23 mouse cellular contexts compared by ENCODE assay signal in the genomic region with DNA sequence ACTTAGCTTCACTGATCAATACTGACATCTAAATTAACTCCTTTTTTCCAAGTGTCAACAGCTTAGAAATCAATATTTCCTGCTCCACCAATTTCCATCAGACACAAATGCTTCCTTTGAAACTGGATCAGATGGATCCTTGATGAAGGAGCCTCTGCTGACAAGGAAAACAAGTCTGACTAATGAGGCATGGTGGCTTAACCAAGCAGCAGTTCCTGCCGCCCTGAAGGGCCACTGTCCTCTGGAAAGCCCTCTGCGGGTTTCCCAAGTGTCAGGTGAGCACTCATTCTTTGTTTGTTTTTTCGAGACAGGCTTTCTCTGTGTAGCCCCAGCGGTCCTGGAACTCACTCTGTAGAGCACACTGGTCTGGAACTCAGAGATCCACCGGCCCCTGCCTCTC.
DNase-seq lines count a peak whose midpoint lies in the region; ATAC-seq and TF ChIP-seq lines count a peak whose summit lies in the region.
"Had no signal": no experiment of that assay in that cellular context is flagged by ENCODE, and none has a peak within 500 bp of the region (broad histone marks: within the 10 kb centered on the region; RNA-seq: fewer than 3 reads in every experiment).

No protein-coding gene starts in this region.

- H3K27me3 ChIP-seq in hindbrain, embryonic 13.5 days = no peaks in the 10 kb centered on the region
- no peaks in the 10 kb centered on the region for H3K27me3 ChIP-seq in hindbrain, embryonic 11.5 days (ENCODE audit: control insufficient read depth, insufficient read depth, low read length)
- H3K27me3 ChIP-seq: embryonic facial prominence, embryonic 12.5 days; forebrain, embryonic 12.5 days; liver, embryonic 13.5 days; neural tube, embryonic 12.5 days had no signal

- no peak for DNase-seq in hindbrain, embryonic 11.5 days (ENCODE audit: low spot score)
- no peak for DNase-seq in layer of hippocampus, adult 2 months (ENCODE audit: low spot score in 2 of 2)
- DNase-seq in layer of hippocampus, adult 18-20 months (ENCODE audit: low spot score in 2 of 2) = no peak
- peak; percentile 22 for DNase-seq in embryo, embryonic 10.5 days (ENCODE audit: low spot score)
- peak; percentile 57 for DNase-seq in retina, embryonic 14.5 days (ENCODE audit: low spot score)
- DNase-seq in heart, adult 8-10 months (ENCODE audit: low spot score) = no peak
- DNase-seq: adrenal gland, postnatal 36 days; cerebellum, adult 11-12 months; cerebellum, postnatal 14 days; gastrocnemius, postnatal 25 days; heart, adult 2 months; kidney, postnatal 25 days; liver, embryonic 13.5 days; lung, adult 2 months; lung, postnatal 14 days; midbrain, embryonic 14.5 days; thymus, postnatal 14 days had no signal

- peak overlapping the region; percentile 6; the same call in 1 of the 2 replicates for H3K27ac ChIP-seq in hindbrain, embryonic 13.5 days
- no peak overlapping the region for H3K27ac ChIP-seq in hindbrain, embryonic 11.5 days (ENCODE audit: low read depth, low read length)
- peak overlapping the region; percentile 93 for H3K27ac ChIP-seq in layer of hippocampus, adult 2 months
- H3K27ac ChIP-seq: embryonic facial prominence, embryonic 12.5 days; forebrain, embryonic 12.5 days; heart, adult 2 months; liver, embryonic 13.5 days; neural tube, embryonic 12.5 days had no signal

- TF ChIP-seq CTCF in layer of hippocampus, adult 2 months (conservative IDR thresholded peaks at IDR 0.05) = no peak

- no peak overlapping the region for H3K4me3 ChIP-seq in hindbrain, embryonic 13.5 days
- H3K4me3 ChIP-seq in hindbrain, embryonic 11.5 days (ENCODE audit: low read depth, low read length) = no peak overlapping the region
- H3K4me3 ChIP-seq in layer of hippocampus, adult 2 months = no peak overlapping the region
- H3K4me3 ChIP-seq: embryonic facial prominence, embryonic 12.5 days; erythroblast, embryonic 14.5 days; forebrain, embryonic 12.5 days; heart, adult 2 months; liver, embryonic 13.5 days; neural tube, embryonic 12.5 days had no signal

- peaks cover 20% of the 10 kb centered on the region; the same call in 1 of the 2 replicates for H3K4me1 ChIP-seq in hindbrain, embryonic 13.5 days (replicated peaks)
- H3K4me1 ChIP-seq in hindbrain, embryonic 11.5 days (replicated peaks; ENCODE audit: control insufficient read depth, insufficient read depth, low read length) = no peaks in the 10 kb centered on the region
- H3K4me1 ChIP-seq: liver, embryonic 13.5 days; neural tube, embryonic 12.5 days had no signal

- H3K4me2 ChIP-seq in hindbrain, embryonic 13.5 days = no peak overlapping the region
- H3K4me2 ChIP-seq in hindbrain, embryonic 11.5 days (replicated peaks; ENCODE audit: low read depth, low read length) = no peak overlapping the region
- H3K4me2 ChIP-seq: embryonic facial prominence, embryonic 12.5 days; forebrain, embryonic 12.5 days; liver, embryonic 13.5 days; neural tube, embryonic 12.5 days had no signal

- H3K36me3 ChIP-seq in hindbrain, embryonic 13.5 days = peaks cover 26% of the 10 kb centered on the region
- H3K36me3 ChIP-seq in hindbrain, embryonic 11.5 days (ENCODE audit: control insufficient read depth, insufficient read depth, low read length) = no peaks in the 10 kb centered on the region
- H3K36me3 ChIP-seq: liver, embryonic 13.5 days had no signal

- ATAC-seq in hindbrain, embryonic 13.5 days (ENCODE audit: low FRiP score) = no peak
- no peak for ATAC-seq in hindbrain, embryonic 11.5 days (ENCODE audit: low FRiP score)
- ATAC-seq: inflammation-experienced regulatory T-cells, adult 6 months had no signal

- H3K9me3 ChIP-seq in hindbrain, embryonic 13.5 days = no peaks in the 10 kb centered on the region
- H3K9me3 ChIP-seq in hindbrain, embryonic 11.5 days (ENCODE audit: control insufficient read depth, low read length) = no peaks in the 10 kb centered on the region
- H3K9me3 ChIP-seq: embryonic facial prominence, embryonic 12.5 days; forebrain, embryonic 12.5 days; liver, embryonic 13.5 days; neural tube, embryonic 12.5 days had no signal

- no peak overlapping the region for H3K9ac ChIP-seq in hindbrain, embryonic 13.5 days
- H3K9ac ChIP-seq in hindbrain, embryonic 11.5 days (ENCODE audit: low read depth, low read length) = no peak overlapping the region
- H3K9ac ChIP-seq: embryonic facial prominence, embryonic 12.5 days; forebrain, embryonic 12.5 days; liver, embryonic 13.5 days; neural tube, embryonic 12.5 days had no signal

- 48% methylated on average over 5 of the region's 5 CpGs for WGBS in hindbrain, embryonic 13.5 days
- 44% methylated on average over 5 of the region's 5 CpGs for WGBS in hindbrain, embryonic 11.5 days

Comparison
In these comparisons a context has a peak if more than half of its experiments do, and no peak if none do; other contexts are left out.
1. DNase-seq: peak in embryo, embryonic 10.5 days (single experiment) and retina, embryonic 14.5 days (single experiment); none in hindbrain, embryonic 11.5 days (single experiment), layer of hippocampus, adult 2 months (0 of 2), layer of hippocampus, adult 18-20 months (0 of 2) and heart, adult 8-10 months (single experiment).